Mouse (Mus musculus) embryo, embryonic 10 days (tissue): ENCODE results near the gene Rnf26.

ENCODE experiments used
- DNase-seq: peaks from one replicate; pipeline ENCODE4 v3.0.0-alpha.2; 2015; ENCODE audit warnings: low spot score

Gene Rnf26

DNA sequence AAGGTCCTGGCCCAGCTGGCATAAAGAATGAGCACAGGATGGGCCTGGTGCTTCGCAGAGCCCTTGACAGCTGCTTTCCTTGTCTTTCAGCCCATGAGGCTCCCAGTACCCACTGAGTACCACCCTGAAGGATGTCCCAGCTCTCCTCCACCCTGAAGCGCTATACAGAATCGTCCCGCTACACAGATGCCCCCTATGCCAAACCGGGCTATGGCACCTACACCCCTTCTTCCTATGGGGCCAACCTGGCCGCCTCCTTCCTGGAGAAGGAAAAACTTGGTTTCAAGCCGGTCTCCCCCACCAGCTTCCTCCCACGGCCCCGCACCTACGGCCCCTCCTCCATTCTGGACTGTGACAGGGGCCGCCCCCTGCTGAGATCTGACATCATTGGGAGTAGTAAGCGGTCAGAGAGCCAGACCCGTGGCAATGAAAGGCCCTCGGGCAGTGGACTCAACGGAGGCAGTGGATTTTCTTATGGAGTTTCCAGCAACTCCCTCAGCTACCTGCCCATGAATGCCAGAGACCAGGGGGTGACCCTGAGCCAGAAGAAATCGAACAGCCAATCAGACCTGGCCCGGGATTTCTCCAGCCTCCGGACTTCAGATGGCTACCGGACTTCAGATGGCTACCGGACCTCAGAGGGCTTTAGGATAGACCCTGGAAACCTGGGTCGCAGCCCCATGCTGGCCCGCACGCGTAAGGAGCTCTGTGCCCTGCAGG lies 37.9 kb downstream of the Rnf26 start:
- no peak for DNase-seq

DNA sequence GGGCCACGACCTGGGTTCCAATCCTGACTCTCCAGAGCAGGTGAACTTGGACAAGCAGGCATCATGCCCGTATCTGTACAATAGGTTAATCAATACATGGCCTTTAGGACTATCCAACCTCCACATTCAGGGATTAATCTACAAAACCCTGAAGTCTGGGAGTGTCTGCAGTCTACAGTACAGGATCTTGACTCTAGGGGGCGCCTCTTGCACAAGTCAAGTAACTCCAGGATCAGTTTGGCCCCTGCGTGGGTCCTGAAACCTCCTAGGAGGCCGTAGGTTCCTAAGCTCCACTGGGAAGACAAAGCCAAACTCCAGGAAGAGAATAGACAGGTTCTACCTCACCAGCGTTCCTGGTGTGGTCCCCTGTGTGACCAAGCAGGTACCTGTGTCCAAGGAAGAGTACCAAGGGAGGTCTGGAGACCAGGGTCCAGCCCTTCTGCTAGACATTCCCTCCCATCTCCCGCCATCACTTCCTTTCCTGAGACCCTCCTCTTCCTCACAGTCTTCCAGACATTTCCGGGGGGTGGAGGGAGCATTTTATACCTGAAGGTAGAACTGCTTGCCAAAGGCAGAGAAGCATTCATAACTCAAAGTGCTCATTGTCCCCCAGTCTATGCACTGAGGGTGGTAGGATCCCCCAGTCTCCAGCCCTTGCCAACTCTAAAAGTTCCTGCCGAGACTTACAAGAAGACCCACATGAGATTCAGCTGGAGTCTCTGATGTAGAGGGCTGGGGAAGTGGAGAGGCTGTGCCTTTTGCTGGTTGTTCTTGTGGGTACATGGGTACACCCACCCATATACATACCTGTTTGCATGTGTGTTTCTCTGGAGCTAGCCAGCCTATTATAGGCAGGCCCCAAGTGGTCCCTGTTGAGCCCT lies 38.7 kb downstream of the Rnf26 start:
- DNase-seq: peak; percentile 32

DNA sequence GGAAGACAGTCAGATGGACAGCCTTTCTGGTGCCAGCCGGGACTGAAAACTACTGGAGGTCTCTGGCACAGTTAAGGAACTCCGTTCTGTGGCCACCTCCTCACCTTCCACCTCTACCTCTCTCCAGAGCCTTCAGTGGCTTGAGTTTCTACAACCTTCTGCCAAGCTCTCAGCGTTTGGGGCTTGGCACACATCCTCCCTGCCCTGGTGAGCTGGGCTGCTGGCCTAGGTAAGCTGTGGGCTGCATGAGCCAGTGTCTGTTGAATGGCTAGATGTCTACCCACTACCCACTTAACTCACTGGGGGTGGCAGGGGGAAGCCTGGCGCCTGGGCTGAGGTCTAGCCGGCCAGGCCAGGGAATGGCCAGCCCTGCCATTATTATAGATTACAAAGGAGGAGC lies 40.2 kb downstream of the Rnf26 start:
- no peak for DNase-seq

DNA sequence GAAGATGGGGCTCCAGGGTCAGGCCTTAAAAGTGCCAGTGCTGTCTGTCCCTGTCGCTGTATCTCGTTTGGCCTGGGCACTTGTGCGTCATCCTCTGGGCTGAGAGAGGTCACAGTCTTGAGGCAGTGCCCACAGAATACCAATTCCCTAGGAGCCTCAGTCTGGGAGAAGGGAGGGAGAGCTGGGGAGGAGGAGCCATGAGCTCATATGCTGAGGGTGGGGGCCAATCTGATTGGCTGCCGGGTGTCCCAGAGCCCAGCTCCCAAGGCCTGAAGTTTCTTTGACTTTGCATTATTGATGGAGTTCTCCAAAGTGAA lies 40.8 kb downstream of the Rnf26 start:
- peak; percentile 57 for DNase-seq

DNA sequence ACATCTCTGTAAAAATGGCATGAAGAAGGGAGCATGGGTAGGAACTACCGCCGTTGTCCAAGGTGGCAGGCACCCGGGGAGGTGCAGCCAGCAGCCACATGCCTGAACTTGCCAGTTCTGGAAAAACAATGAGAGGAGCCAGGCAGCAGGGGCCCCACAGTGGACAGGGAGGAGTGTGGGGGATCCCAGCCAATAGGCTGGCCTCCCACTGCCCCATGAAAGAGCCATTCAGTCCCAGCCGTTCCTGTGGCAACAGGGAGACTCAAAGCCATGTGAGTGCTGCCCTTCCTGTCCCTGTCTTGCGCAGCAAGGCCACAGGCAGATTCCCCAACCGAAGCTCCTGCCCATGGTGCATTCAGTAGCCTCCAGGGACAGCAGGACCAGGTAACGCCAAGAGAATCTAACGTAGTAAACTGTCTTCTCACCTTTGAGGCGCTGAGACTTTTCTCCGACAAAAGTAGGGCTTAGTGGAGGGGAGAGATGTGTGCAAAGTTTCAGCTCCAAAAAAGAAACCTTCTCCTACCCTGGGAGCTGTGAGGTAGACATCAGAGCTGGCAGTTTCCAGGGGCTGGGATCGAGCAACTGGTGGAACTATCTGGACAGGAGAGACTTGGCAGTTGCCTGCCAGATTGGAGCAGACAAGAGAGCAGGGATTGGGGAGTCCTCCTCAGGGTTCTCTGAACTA lies 41.3 kb downstream of the Rnf26 start:
- peak; percentile 84 for DNase-seq

DNA sequence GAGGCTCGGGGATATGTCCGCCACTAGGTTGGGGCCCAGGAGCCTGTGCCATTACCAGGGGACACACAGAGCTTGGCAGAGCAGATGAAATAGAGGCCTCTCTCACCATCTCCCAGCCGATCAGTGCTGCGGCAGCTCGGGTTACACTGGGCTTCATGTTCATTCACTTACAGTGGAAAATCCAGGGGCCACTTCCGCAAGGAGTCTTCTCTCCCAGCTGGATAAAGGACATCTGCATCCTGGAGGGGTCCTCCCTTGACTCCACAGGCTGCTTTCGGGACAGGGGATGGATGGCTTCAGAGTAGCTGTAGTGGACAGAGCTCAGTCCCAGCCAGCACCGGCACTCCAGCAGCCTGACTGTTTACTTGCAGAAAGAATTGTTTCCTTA lies 42.5 kb downstream of the Rnf26 start:
- DNase-seq: peak; percentile 49

DNA sequence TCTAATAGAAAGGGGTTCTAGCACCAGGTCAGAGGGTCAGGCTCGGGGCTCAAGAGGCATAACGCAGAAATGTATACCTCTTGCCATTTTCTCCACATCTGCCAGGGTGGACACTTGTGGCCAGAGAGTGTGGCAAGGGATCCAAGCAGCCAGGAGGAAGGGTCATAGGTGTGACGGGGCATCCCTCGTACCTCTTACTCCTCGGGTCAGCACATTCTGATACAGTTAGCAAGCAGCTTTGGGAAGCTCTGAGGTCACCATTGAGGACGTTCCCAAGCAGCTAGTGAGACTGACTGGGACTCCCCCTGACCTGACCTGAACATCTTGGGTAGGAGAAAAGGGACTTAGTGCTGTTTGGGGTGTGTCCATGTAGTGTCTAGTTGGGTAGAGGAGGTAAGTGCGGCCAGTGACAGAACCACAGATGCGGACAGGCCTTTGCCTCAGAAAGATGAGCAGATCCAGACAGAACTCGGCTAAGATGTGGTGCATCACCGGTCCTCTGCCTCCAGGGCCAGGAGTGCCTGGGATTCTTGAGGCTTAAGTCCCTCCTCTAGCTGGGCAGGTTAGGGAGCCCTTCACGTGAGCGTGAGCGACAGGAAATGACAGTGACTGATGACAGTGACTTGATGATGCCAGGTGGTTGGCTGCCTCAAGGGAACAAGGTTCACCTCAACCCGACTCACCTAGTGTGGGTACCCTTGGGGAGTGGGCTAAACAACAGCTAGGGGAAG lies 43.0 kb downstream of the Rnf26 start:
- peak; percentile 24 for DNase-seq

DNA sequence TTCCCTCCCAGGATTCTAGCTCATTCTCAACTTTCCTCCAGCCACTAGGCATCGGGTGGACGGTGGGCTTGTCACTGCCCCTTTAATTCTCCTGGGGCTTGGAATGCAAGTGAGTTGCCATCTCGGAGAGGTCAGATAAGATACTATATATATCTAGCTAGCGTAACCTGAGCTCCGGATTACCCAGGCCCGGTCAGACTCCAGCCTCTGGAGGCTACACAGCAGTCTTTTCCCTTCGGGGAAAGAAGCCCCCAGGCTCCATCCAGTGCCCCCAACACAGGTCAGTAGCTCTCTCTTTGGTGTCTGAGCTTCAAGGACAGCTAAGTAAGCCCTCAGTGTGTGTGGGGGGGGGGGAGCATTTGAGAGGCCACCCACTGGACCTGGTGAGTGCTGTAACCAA lies 44.1 kb downstream of the Rnf26 start:
- peak; percentile 29 for DNase-seq

DNA sequence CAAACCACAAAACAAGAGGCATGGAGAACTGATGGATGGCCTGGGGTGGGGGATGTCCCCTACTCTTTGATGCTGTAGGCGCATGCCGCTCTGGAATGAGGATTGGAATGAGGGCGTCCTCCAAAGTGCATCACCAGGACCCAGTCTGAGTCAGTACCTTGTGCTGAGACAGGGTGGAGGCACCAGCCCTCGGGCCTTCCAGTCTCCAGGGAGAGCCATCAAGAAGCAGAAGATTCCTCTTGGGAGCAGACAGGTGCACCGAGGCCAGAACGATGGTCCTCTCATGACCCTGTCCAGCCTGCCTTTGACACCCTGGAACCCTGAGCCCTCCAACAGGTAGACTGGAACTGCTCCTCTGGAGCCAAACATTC lies 45.4 kb downstream of the Rnf26 start:
- no peak for DNase-seq

DNA sequence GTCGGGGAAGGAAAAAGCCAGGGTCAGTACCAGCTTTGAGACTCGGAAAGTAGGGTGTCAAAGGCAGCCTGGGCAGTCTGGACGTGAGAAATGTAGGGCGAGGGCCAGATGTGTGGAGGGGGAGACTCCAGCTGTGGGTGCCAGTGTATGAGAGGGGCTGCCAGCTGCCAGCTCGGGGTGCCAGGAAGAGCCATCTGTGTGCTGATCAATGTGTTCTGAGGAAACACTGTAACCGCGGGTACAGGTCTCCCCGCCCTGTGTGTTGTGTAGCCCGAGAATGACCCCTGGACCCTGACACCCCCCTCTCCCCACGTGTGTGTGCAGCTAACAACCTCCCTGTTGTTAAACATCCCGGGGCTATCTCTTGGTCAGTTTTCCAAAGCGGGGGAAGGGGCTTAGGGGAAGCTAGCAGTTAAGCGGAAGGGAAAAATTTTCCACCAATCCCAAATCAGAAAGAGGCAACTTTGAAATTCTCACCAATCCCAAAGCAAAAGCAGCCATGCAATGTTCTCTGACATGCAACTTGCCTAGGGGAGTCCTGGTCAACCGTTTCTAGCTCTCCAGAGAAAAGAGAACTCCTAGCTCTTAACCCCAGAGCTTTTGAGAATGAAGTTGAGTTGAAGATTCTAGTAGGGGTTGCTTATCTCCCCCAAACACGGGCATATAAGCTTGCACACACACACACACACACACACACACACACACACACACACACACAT lies 45.9 kb downstream of the Rnf26 start:
- DNase-seq: no peak

DNA sequence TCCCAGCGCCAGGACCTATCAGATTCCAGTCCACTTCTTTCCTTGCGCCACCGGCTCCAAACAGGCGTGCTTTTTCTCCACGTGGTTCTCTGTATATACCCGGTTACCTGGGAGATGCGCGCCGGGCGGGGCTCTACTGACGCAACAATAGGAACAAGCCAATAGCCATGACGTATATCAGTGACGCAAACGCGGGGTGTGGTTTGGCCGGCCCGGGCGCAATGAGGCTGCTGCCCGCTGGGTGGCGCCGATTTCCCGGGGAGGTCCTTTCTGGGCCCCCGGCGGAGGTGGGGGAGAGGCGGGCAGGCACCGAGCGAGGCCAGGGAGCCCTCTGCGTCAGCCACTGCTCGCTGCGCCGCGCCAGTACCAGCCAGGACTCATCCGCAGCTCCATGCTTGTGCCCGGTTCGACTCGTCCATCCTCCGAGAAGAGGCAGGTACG lies 46.5 kb downstream of the Rnf26 start, which contains the start of gene Usp2:
Gene Usp2, plus strand, starts transcription at position 237 of the 441 bp plus-strand sequence.
- peak; percentile 98 for DNase-seq

DNA sequence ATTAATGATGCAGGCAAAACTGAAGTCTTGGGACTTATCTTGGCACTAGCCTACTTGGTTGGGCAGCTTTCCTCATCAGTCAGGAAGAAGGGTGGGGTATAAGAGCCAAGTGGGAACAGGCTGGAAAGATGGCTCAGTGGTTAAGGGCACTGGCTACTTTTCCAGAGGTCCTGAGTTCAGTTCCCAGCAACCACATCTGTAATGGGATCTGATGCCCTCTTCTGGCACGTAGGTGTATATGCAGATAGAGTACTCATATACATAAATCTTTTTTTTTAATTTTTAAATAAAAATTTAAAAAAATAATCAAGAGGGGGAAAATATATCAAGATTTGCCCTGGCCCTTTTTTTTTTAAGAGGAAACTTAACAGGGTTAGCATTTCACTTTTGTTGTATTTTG lies 48.1 kb downstream of the Rnf26 start:
- no peak for DNase-seq

DNA sequence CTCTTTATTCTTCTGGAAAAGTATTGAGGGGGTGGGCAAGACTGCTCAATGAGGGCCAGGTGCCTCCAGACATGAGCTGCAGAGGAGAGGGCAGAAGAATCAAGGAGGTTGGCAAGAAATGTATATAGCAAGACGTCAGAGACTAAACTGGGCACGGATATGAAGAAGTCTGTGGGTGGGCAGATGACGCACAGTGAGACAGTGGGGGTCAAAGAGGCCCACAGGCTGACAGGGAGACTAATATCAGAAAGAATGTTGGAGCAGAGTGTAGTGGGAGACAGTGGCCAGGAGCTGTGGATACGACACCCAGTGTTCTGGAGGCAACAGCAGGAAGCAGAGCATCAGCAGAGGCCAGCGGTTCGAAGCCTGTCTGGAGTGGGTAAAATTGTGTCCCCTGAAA lies 54.7 kb downstream of the Rnf26 start:
- DNase-seq: no peak

DNA sequence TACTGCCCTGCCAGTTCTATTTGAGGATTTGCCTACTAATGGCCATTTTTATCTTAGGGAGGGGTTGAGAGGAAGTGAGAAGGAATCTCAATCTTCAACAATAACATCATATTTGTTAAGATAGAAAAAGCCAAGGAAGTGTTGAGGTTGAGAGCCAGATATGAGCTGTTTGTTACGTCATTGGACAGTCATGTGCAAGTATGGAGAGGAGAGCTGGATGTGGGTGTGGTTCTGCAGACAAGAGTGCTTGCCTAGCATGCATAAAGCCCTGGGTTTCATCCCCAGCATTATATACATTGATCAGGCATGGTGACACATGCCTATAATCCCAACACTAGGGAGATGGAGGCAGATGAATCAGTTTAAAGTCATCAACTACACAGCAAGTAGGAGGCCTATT lies 59.4 kb downstream of the Rnf26 start:
- DNase-seq: no peak

DNA sequence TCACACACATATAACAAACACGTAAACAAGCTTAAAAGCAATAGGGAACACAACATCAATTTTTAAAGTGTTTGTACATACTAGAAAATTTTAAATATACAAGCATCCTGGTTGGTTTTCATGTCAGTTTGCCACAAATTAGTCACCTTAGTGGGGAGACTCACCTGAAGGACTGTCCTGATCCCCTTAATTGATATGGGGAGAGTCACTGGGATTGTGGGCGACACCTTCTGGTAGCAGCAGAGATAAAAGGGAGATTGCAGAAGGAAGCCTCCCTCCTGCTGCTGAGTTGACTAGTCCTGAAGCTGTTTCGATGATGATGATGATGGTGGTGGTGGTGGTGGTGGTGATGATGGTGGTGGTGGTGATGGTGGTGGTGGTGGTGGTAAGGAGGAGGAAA lies 60.5 kb downstream of the Rnf26 start:
- DNase-seq: no peak

DNA sequence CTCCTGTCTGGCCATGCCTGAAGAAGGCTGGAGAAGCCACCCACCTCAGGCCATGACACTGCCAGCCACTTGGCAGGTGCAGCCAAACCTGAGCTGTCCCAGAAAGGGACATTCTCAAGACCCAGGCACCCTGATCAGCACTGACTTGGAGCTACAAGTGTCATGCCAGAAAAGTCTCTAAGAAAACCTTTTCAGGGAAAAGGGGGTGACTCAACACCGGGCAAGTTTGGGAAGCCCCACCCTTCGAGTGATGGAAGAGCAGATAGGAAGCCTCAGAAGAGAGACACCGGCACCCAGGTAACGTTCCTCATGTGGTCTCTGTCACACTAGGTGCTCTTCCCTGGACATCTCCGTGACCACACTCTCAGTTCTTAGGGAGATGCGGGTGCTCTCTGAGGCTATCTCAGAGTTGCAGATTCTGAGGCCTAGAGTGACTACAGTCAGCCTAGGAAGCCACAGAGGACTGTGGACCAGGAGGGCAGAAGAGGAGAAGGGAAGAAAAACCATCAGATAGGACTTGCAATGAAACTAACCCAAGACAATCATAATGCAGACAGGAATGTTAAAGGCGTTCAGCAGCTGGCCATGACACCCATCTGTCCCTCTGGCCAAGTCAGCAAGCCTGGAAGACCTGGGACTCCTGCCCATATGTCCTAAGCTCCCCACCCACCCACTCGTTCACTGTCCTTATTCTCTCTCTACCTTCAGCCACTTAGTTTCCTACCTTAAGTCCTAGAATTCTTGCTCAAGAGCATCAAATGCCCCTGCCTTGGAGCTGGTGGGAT lies 63.7 kb downstream of the Rnf26 start:
- no peak for DNase-seq

DNA sequence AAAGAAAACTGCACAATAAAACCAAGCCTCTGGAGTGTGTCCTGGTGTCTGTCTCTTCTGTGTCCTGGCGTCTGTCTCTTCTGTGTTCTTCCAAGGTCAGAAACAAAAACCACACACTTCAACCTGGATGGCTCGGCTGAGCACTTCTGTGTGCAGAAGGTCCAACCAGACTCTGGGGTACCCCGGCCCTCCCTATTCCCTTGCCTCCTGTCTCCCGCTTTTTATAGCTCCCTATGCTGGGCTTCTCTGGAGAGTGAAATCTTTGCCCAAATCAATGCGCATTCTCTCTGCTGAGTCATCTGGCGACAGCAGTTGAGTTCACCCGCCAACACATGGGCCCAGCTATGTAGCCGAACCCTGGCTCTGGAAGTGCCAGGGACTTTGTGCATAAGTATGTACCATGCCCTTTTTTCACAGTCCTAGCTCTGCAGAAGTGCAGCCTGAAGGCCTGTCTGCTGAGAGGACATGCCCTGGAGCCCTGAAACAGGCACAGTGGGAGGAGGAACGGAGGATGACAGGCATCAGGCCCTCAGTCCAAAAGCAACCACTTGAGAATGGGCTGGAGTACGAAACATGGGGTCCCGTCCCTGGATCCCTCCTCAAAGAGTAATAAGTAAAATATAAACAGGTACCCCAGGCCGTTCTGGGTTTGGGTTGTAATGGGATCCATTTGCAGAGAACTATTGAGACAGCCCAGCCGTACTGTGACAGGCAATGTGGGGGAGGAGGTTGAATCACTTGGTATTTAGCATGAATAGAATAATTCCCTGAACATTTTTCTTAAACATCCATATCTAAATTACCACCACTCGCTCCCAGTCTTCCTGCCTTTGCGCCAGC lies 64.6 kb downstream of the Rnf26 start:
- no peak for DNase-seq

DNA sequence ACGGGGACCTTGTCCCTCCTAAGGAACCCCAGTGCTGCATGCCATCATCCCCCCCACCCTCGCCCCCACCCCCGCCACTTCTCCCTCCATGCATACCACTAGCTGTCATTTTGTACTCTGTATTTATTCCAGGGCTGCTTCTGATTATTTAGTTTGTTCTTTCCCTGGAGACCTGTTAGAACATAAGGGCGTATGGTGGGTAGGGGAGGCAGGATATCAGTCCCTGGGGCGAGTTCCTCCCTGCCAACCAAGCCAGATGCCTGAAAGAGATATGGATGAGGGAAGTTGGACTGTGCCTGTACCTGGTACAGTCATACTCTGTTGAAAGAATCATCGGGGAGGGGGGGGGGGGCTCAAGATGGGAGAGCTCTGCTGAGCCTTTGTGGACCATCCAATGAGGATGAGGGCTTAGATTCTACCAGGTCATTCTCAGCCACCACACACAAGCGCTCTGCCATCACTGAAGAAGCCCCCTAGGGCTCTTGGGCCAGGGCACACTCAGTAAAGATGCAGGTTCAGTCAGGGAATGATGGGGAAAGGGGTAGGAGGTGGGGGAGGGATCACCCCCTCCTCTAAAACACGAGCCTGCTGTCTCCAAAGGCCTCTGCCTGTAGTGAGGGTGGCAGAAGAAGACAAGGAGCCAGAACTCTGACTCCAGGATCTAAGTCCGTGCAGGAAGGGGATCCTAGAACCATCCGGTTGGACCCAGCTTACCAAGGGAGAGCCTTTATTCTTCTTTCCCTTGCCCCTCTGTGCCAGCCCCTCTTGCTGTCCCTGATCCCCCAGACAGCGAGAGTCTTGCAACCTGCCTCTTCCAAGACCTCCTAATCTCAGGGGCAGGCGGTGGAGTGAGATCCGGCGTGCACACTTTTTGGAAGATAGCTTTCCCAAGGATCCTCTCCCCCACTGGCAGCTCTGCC lies 65.5 kb downstream of the Rnf26 start:
- no peak for DNase-seq

DNA sequence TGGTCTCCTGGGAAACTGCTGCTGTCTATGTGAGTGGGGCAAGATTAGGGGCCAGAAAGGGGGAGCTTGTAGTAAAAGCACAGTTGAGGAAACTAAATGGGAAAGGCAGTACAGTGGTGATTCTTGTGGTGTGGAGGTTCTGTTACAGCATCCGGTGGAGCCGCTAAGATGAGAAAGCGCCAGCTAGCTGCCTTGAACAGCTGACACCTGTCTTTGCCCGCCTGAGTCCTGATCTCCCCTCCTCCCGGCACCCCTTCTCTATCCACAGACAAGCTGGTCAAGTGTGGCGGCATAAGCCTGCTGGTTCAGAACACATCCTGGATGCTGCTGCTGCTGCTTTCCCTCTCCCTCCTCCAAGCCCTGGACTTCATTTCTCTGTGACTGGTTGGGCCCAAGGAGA lies 66.2 kb downstream of the Rnf26 start:
- DNase-seq: no peak
